In genomic region chr5:21680029-21680428, GRCm38 (mm10) we compare ENCODE assay signal across 30 mouse cellular contexts. TPM values are rescaled to one million over a fixed set of nuclear protein-coding genes. Genes with fewer than 3 reads are reported as not detected.
DNase-seq lines count a peak whose midpoint lies in the region; ATAC-seq lines count a peak whose summit lies in the region.
"Had no signal": no experiment of that assay in that cellular context is flagged by ENCODE, and none has a peak within 500 bp of the region (broad histone marks: within the 10 kb centered on the region; RNA-seq: fewer than 3 reads in every experiment).

No protein-coding gene starts in this region.

- H3K36me3 ChIP-seq in kidney, embryonic 16.5 days (ENCODE audit: insufficient read depth, low read length) = peaks cover 15% of the 10 kb centered on the region
- H3K36me3 ChIP-seq in midbrain, embryonic 11.5 days (ENCODE audit: control insufficient read depth, insufficient read depth, low read length) = peaks cover 20% of the 10 kb centered on the region
- H3K36me3 ChIP-seq: hindbrain, embryonic 15.5 days; midbrain, embryonic 15.5 days had no signal

- peaks cover 19% of the 10 kb centered on the region; the same call in 1 of the 2 replicates for H3K4me1 ChIP-seq in kidney, embryonic 16.5 days (ENCODE audit: insufficient read depth, low read length)
- H3K4me1 ChIP-seq in midbrain, embryonic 11.5 days (ENCODE audit: control insufficient read depth, insufficient read depth, low read length) = no peaks in the 10 kb centered on the region
- H3K4me1 ChIP-seq: hindbrain, embryonic 15.5 days; limb, embryonic 12.5 days; liver, embryonic 15.5 days; midbrain, embryonic 15.5 days had no signal

- 0 out of 2 replicates have a peak overlapping the region, but pooled peaks have one; percentile 19 for H3K27ac ChIP-seq in kidney, embryonic 16.5 days (ENCODE audit: low read length)
- H3K27ac ChIP-seq in midbrain, embryonic 11.5 days (ENCODE audit: low read depth, low read length) = no peak overlapping the region
- H3K27ac ChIP-seq: heart, adult 2 months; hindbrain, embryonic 15.5 days; limb, embryonic 12.5 days; liver, embryonic 15.5 days; midbrain, embryonic 15.5 days had no signal

- WGBS in kidney, embryonic 16.5 days = 56% methylated on average over 4 of the region's 4 CpGs
- WGBS in midbrain, embryonic 11.5 days = 88% methylated on average over 4 of the region's 4 CpGs

- DNase-seq in kidney, postnatal 25 days = no peak
- DNase-seq in 3T3-L1 (ENCODE audit: low read depth, low spot score) = peak; percentile 61
- peak; percentile 43 for DNase-seq in Muller cell, postnatal 12 days (ENCODE audit: inconsistent ontology term)
- DNase-seq in fibroblast of lung, adult 2 months (ENCODE audit: low read depth) = peak; percentile 74
- no peak for DNase-seq in midbrain, embryonic 11.5 days (ENCODE audit: low spot score, missing footprints)
- DNase-seq: adrenal gland, postnatal 25 days; cerebellum, adult 2 months; cerebellum, postnatal 25 days; gastrocnemius, postnatal 36 days; heart, adult 2 months; kidney, adult 11 months; kidney, postnatal 4 days; lung, embryonic 14.5 days; lung, postnatal 14 days; right cerebral cortex, adult 18-20 months; spleen, adult 18-20 months; thymus, adult 2 months; thymus, postnatal 36 days had no signal

- peaks cover 11% of the 10 kb centered on the region; the same call in 1 of the 2 replicates for H3K9me3 ChIP-seq in kidney, embryonic 16.5 days (ENCODE audit: low read length)
- H3K9me3 ChIP-seq in midbrain, embryonic 11.5 days (ENCODE audit: control insufficient read depth, low read length) = no peaks in the 10 kb centered on the region; the same call in 1 of the 2 replicates
- H3K9me3 ChIP-seq: hindbrain, embryonic 15.5 days; liver, embryonic 15.5 days; midbrain, embryonic 15.5 days had no signal

- H3K27me3 ChIP-seq in kidney, embryonic 16.5 days (ENCODE audit: insufficient read depth, low read length) = no peaks in the 10 kb centered on the region
- no peaks in the 10 kb centered on the region for H3K27me3 ChIP-seq in midbrain, embryonic 11.5 days (ENCODE audit: control insufficient read depth, insufficient read depth, low read length)
- H3K27me3 ChIP-seq: CH12.LX; heart, embryonic 12.5 days; hindbrain, embryonic 15.5 days; limb, embryonic 12.5 days; liver, embryonic 15.5 days; midbrain, embryonic 15.5 days; Patski had no signal

- H3K4me3 ChIP-seq in kidney, embryonic 16.5 days (ENCODE audit: low read length) = no peak overlapping the region
- H3K4me3 ChIP-seq in midbrain, embryonic 11.5 days (ENCODE audit: low read depth, low read length) = no peak overlapping the region
- H3K4me3 ChIP-seq: heart, adult 2 months; heart, embryonic 12.5 days; hindbrain, embryonic 15.5 days; limb, embryonic 12.5 days; liver, embryonic 15.5 days; midbrain, embryonic 15.5 days had no signal

- H3K9ac ChIP-seq in kidney, embryonic 16.5 days (replicated peaks; ENCODE audit: low read length) = no peak overlapping the region
- H3K9ac ChIP-seq in midbrain, embryonic 11.5 days (ENCODE audit: low read length) = no peak overlapping the region
- H3K9ac ChIP-seq: heart, embryonic 12.5 days; hindbrain, embryonic 15.5 days; limb, embryonic 12.5 days; liver, embryonic 15.5 days; lung, embryonic 14.5 days; midbrain, embryonic 15.5 days had no signal

- H3K4me2 ChIP-seq in kidney, embryonic 16.5 days (replicated peaks; ENCODE audit: low read depth, low read length) = no peak overlapping the region
- H3K4me2 ChIP-seq in midbrain, embryonic 11.5 days = no peak overlapping the region
- H3K4me2 ChIP-seq: heart, embryonic 12.5 days; hindbrain, embryonic 15.5 days; limb, embryonic 12.5 days; liver, embryonic 15.5 days; lung, embryonic 14.5 days; midbrain, embryonic 15.5 days had no signal

- no peak for ATAC-seq in kidney, embryonic 16.5 days (ENCODE audit: low FRiP score, low TSS enrichment)
- ATAC-seq in midbrain, embryonic 11.5 days (ENCODE audit: low FRiP score) = no peak
- ATAC-seq: forebrain, embryonic 14.5 days; inflammation-experienced regulatory T-cells, adult 6 months; midbrain, embryonic 15.5 days; Patski had no signal

RNA-seq across cellular contexts. Expression of gene Napepld, which starts 21.2 kb away (rescaled TPM):
- polyA plus RNA-seq in kidney, embryonic 16.5 days (2015; fragmentation: Nextera tagmentation; extraction: Ambion mirVana) = 5.9 and 7.3 TPM in 2 replicates
- 17.0 and 17.1 TPM in 2 replicates for polyA plus RNA-seq in midbrain, embryonic 11.5 days (2014; fragmentation: Nextera tagmentation; extraction: Ambion mirVana)

RNA-seq across cellular contexts. Expression of gene Armc10, which starts 34.4 kb away (rescaled TPM):
- polyA plus RNA-seq in kidney, embryonic 16.5 days (2015; fragmentation: Nextera tagmentation; extraction: Ambion mirVana) = 52.4 and 55.2 TPM in 2 replicates
- polyA plus RNA-seq in midbrain, embryonic 11.5 days (2014; fragmentation: Nextera tagmentation; extraction: Ambion mirVana) = 93.1 and 98.3 TPM in 2 replicates

RNA-seq across cellular contexts. Expression of gene Fbxl13, which starts 34.6 kb away (rescaled TPM):
- polyA plus RNA-seq in kidney, embryonic 16.5 days (2015; fragmentation: Nextera tagmentation; extraction: Ambion mirVana) = 0.24 and 0.30 TPM in 2 replicates
- polyA plus RNA-seq in midbrain, embryonic 11.5 days (2014; fragmentation: Nextera tagmentation; extraction: Ambion mirVana) = 0.08 and 0.30 TPM in 2 replicates
- polyA plus RNA-seq: liver, adult 2 months; neural tube, embryonic 11.5 days had no signal

RNA-seq across cellular contexts. Expression of gene Pmpcb, which starts 56.9 kb away (rescaled TPM):
- 91.9 and 104 TPM in 2 replicates for polyA plus RNA-seq in kidney, embryonic 16.5 days (2015; fragmentation: Nextera tagmentation; extraction: Ambion mirVana)
- polyA plus RNA-seq in midbrain, embryonic 11.5 days (2014; fragmentation: Nextera tagmentation; extraction: Ambion mirVana) = 106 and 115 TPM in 2 replicates

Comparison
In these comparisons a context has a peak if more than half of its experiments do, and no peak if none do; other contexts are left out.
1. DNase-seq: peak in 3T3-L1 (single experiment), Muller cell, postnatal 12 days (single experiment) and fibroblast of lung, adult 2 months (single experiment); none in kidney, postnatal 25 days (0 of 2) and midbrain, embryonic 11.5 days (single experiment).